Mouse (Mus musculus) MEL (cell line): ENCODE measurements around the gene Crcp.

ENCODE experiments used
- CTCF ChIP-seq, 3 experiments: IDR thresholded peaks in 2 of 3; conservative IDR thresholded peaks in 1 of 3; 2 replicates each; pipeline ENCODE4 v1.5.1; 2011 to 2012; ENCODE audit warnings: low read length in 3 of 3, low read depth in 2 of 3, mild to moderate bottlenecking in 2 of 3, improper control_type of control experiment in 1 of 3, inconsistent platforms in 1 of 3, mixed read lengths in 1 of 3, moderate library complexity in 1 of 3; ENCODE audit not compliant: control insufficient read depth in 1 of 3, insufficient read depth in 1 of 3, poor library complexity in 1 of 3, severe bottlenecking in 1 of 3
- EP300 ChIP-seq, 2 experiments: IDR thresholded peaks; 2 replicates each; pipeline ENCODE4 v1.6.1; 2011; ENCODE audit warnings: improper control_type of control experiment in 2 of 2, low read length in 2 of 2, low read depth in 1 of 2, mild to moderate bottlenecking in 1 of 2
- HCFC1 ChIP-seq: IDR thresholded peaks from 2 replicates; pipeline ENCODE4 v1.6.1; 2012; ENCODE audit warnings: low read depth, mild to moderate bottlenecking, inconsistent platforms, low read length, improper control_type of control experiment, moderate library complexity
- POLR2A ChIP-seq, 2 experiments: IDR thresholded peaks; 2 replicates each; pipeline ENCODE4 v1.6.1; 2011 to 2012; ENCODE audit warnings: low read length in 2 of 2, mild to moderate bottlenecking in 2 of 2, control low read depth in 1 of 2, improper control_type of control experiment in 1 of 2, low read depth in 1 of 2, moderate library complexity in 1 of 2; ENCODE audit not compliant: control insufficient read depth in 1 of 2, insufficient read depth in 1 of 2, poor library complexity in 1 of 2
- TBP ChIP-seq: IDR thresholded peaks from 2 replicates; pipeline ENCODE4 v1.8.0; 2011; ENCODE audit warnings: low read depth, low read length, improper control_type of control experiment
- ZC3H11A ChIP-seq: IDR thresholded peaks from 2 replicates; pipeline ENCODE4 v1.6.1; 2012; ENCODE audit warnings: low read depth, mild to moderate bottlenecking, inconsistent platforms, low read length, improper control_type of control experiment

- TF ChIP-seq CTCF (IDR thresholded peaks at IDR 0.05 in 2 of 3, conservative IDR thresholded peaks at IDR 0.05 in 1 of 3; ENCODE audit: control insufficient read depth in 1 of 3, insufficient read depth in 1 of 3, low read depth in 2 of 3, low read length in 3 of 3, poor library complexity in 1 of 3, severe bottlenecking in 1 of 3), result peak; percentile 63 to 80 (median 68)
- no peak for TF ChIP-seq EP300 (IDR thresholded peaks at IDR 0.05; ENCODE audit: low read depth in 1 of 2, low read length in 2 of 2)
- TF ChIP-seq TBP, result no peak
- no peak for TF ChIP-seq HCFC1
- no peak; the same call in 1 of the 2 replicates for TF ChIP-seq ZC3H11A
- TF ChIP-seq POLR2A (IDR thresholded peaks at IDR 0.05; ENCODE audit: control insufficient read depth in 1 of 2, insufficient read depth in 1 of 2, low read depth in 1 of 2, low read length in 2 of 2, poor library complexity in 1 of 2), result no peak
Observed at GRCm38 (mm10) chr5:130047013-130047412, 17.9 kb downstream of the Crcp start.
